Mouse (Mus musculus): ENCODE data around the gene Nos1ap. TPM values are rescaled to one million over a fixed set of nuclear protein-coding genes. Genes with fewer than 3 reads are reported as not detected.

Nos1ap gene
- polyA plus RNA-seq, 1 experiment from 2014 or later = 26.9 TPM

GRCm38 (mm10) chr1:170455910-170456700, 133.6 kb downstream of the Nos1ap start:
- Histone ChIP-seq H3K9ac (replicated peaks; ENCODE audit: low read depth, low read length) (no peak overlapping the region), H3K4me2 (ENCODE audit: low read length) (no peak overlapping the region), H3K27me3 (replicated peaks; ENCODE audit: control insufficient read depth, insufficient read depth, low read length) (no peaks in the 10 kb centered on the region), H3K36me3 (ENCODE audit: control insufficient read depth, insufficient read depth) (no peaks in the 10 kb centered on the region), H3K4me3 (replicated peaks; ENCODE audit: low read length) (no peak overlapping the region), H3K27ac (ENCODE audit: low read length) (no peak overlapping the region), H3K9me3 (ENCODE audit: control insufficient read depth, low read length) (0 out of 2 replicates have a peak, but pooled peaks cover 2% of the 10 kb centered on the region), H3K4me1 (replicated peaks; ENCODE audit: control insufficient read depth, insufficient read depth, low read length) (peaks cover 8% of the 10 kb centered on the region)
- WGBS = 82% methylated on average over 14 of the region's 14 CpGs
- ATAC-seq = no peak

DNA sequence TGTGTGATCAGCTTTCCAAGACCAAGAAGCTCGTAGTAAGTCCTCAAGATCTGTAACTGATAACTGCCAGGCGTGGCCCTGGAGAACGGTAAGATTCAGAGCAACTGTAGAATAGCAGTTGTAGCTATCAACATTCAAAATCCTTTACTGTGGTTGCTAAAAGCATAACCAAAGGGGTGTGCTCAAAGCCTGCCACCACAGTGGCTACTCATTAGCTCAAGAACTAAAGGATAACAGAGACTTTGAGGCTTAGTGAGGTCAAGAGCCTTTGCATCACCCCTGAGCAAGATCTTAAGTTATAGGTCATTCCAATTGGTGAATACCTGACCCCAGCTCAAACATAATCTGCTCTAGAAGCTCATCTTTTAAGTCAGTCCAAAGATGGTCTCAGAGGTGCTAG, 134.3 kb downstream of the Nos1ap start:
- Histone ChIP-seq H3K4me2 (ENCODE audit: low read length) (no peak overlapping the region), H3K27ac (ENCODE audit: low read length) (no peak overlapping the region), H3K4me3 (replicated peaks; ENCODE audit: low read length) (no peak overlapping the region), H3K9me3 (ENCODE audit: control insufficient read depth, low read length) (0 out of 2 replicates have a peak, but pooled peaks cover 2% of the 10 kb centered on the region), H3K27me3 (replicated peaks; ENCODE audit: control insufficient read depth, insufficient read depth, low read length) (no peaks in the 10 kb centered on the region), H3K36me3 (ENCODE audit: control insufficient read depth, insufficient read depth) (no peaks in the 10 kb centered on the region), H3K4me1 (replicated peaks; ENCODE audit: control insufficient read depth, insufficient read depth, low read length) (peaks cover 5% of the 10 kb centered on the region), H3K9ac (replicated peaks; ENCODE audit: low read depth, low read length) (no peak overlapping the region)
- 99% methylated on average over 3 of the region's 3 CpGs for WGBS
- ATAC-seq = no peak

DNA sequence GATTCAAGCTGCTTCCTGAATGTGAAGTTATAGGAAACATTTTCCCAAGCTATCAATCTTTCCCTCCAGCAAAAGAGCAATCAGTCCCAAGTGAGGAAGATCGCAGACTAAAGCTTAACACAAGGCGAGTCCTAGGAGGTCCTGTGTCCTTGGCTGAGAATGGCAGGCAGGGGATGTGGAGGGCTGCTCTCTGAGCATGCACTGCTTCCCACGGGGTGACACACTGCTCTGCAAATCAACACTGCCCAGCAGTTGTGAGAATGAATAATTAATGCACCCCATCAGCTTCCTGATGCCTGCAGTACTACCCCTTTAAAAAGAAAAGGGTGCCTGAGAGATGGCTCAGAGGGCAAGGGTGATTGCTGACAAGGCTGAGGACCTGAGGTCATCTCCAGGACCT, 136.2 kb downstream of the Nos1ap start:
- ATAC-seq = no peak
- no peak overlapping the region for H3K4me3 ChIP-seq (replicated peaks; ENCODE audit: low read length)
- WGBS = 54% methylated on average over 3 of the region's 3 CpGs

GRCm38 (mm10) chr1:170448244-170448643, 141.4 kb downstream of the Nos1ap start:
- WGBS = 17% methylated on average over 2 of the region's 2 CpGs
- Histone ChIP-seq H3K4me3 (replicated peaks; ENCODE audit: low read length) (no peak overlapping the region), H3K4me2 (ENCODE audit: low read length) (no peak overlapping the region), H3K27me3 (replicated peaks; ENCODE audit: control insufficient read depth, insufficient read depth, low read length) (no peaks in the 10 kb centered on the region), H3K9ac (replicated peaks; ENCODE audit: low read depth, low read length) (no peak overlapping the region), H3K27ac (ENCODE audit: low read length) (no peak overlapping the region), H3K36me3 (ENCODE audit: control insufficient read depth, insufficient read depth) (no peaks in the 10 kb centered on the region), H3K9me3 (ENCODE audit: control insufficient read depth, low read length) (no peaks in the 10 kb centered on the region), H3K4me1 (replicated peaks; ENCODE audit: control insufficient read depth, insufficient read depth, low read length) (peaks cover 4% of the 10 kb centered on the region; the same call in 1 of the 2 replicates)
- ATAC-seq = no peak

More for the DNA sequence above, 136.2 kb downstream of the Nos1ap start:
- Histone ChIP-seq H3K9me3 (ENCODE audit: control insufficient read depth, low read length) (0 out of 2 replicates have a peak, but pooled peaks cover 2% of the 10 kb centered on the region), H3K4me2 (ENCODE audit: low read length) (no peak overlapping the region), H3K27ac (ENCODE audit: low read length) (no peak overlapping the region), H3K4me1 (replicated peaks; ENCODE audit: control insufficient read depth, insufficient read depth, low read length) (no peaks in the 10 kb centered on the region), H3K9ac (replicated peaks; ENCODE audit: low read depth, low read length) (no peak overlapping the region), H3K27me3 (replicated peaks; ENCODE audit: control insufficient read depth, insufficient read depth, low read length) (no peaks in the 10 kb centered on the region), H3K36me3 (ENCODE audit: control insufficient read depth, insufficient read depth) (no peaks in the 10 kb centered on the region)

GRCm38 (mm10) chr1:170445458-170445857, 144.2 kb downstream of the Nos1ap start:
- Histone ChIP-seq H3K36me3 (ENCODE audit: control insufficient read depth, insufficient read depth) (no peaks in the 10 kb centered on the region), H3K4me1 (replicated peaks; ENCODE audit: control insufficient read depth, insufficient read depth, low read length) (peaks cover 4% of the 10 kb centered on the region; the same call in 1 of the 2 replicates), H3K9ac (replicated peaks; ENCODE audit: low read depth, low read length) (no peak overlapping the region), H3K4me2 (ENCODE audit: low read length) (no peak overlapping the region), H3K27me3 (replicated peaks; ENCODE audit: control insufficient read depth, insufficient read depth, low read length) (no peaks in the 10 kb centered on the region), H3K4me3 (replicated peaks; ENCODE audit: low read length) (no peak overlapping the region), H3K9me3 (ENCODE audit: control insufficient read depth, low read length) (no peaks in the 10 kb centered on the region), H3K27ac (ENCODE audit: low read length) (no peak overlapping the region)
- 44% methylated on average over 3 of the region's 3 CpGs for WGBS
- no peak for ATAC-seq

DNA sequence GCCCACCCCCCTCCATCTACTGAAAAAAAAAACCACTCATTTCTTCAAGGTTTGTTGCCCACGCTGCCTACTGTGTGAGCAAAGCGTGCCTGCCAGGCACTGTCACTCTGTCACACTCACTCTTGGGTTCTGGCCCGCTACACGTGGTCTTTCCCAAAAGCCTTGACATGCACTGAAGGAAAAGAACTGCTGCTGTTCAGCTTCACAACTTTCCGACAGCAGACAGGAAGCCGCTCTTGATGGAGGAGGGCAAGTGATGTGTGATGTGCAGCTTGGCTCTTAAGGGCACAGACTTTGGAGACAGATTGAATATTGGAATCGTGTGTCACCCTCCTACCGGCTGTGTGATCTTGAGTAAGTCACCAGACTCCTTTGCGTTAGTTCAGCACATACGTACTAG, 149.3 kb downstream of the Nos1ap start:
- 79% methylated on average over 10 of the region's 10 CpGs for WGBS

DNA sequence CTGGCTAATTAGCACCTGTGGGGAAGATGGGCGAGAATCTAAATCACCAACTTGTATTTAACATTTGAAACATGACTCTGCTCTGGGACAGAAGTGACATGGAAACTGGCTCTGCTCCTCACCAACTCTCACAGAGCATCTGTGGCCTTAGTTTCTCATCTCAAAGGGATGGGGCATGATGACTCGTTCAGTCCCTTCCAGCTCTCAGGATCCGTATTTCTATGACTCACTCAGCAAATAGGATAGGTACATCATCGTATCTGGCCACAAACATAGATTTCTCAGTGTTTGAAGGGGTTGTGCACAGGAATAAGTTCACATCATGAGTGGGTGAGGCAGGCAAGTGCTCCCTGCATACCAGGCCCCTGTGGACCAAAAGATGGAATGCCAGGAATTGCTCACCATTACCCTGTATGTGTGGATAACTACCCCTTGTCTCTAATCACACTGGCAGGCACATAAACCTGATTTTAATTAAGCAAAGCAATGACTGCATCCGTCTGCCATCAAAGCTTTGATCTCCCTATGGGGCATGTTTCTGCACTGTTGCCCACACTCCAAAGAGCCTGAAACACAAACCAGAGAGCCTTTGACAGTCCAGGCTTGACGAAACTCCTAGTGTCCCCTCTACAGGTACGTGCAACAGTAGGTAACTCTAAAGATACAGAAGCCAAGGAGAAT, 151.1 kb downstream of the Nos1ap start:
- Histone ChIP-seq H3K4me1 (replicated peaks; ENCODE audit: control insufficient read depth, insufficient read depth, low read length) (peaks cover 7% of the 10 kb centered on the region), H3K4me3 (replicated peaks; ENCODE audit: low read length) (no peak overlapping the region), H3K9ac (replicated peaks; ENCODE audit: low read depth, low read length) (no peak overlapping the region), H3K9me3 (ENCODE audit: control insufficient read depth, low read length) (no peaks in the 10 kb centered on the region), H3K27me3 (replicated peaks; ENCODE audit: control insufficient read depth, insufficient read depth, low read length) (no peaks in the 10 kb centered on the region), H3K4me2 (ENCODE audit: low read length) (no peak overlapping the region), H3K27ac (ENCODE audit: low read length) (no peak overlapping the region), H3K36me3 (ENCODE audit: control insufficient read depth, insufficient read depth) (no peaks in the 10 kb centered on the region)
- WGBS = 40% methylated on average over 7 of the region's 7 CpGs
- ATAC-seq = peak; percentile 33; the same call in 1 of the 2 replicates

More for the DNA sequence above, 149.3 kb downstream of the Nos1ap start:
- ATAC-seq = no peak
- Histone ChIP-seq H3K4me3 (replicated peaks; ENCODE audit: low read length) (no peak overlapping the region), H3K27ac (ENCODE audit: low read length) (no peak overlapping the region), H3K36me3 (ENCODE audit: control insufficient read depth, insufficient read depth) (no peaks in the 10 kb centered on the region), H3K27me3 (replicated peaks; ENCODE audit: control insufficient read depth, insufficient read depth, low read length) (no peaks in the 10 kb centered on the region), H3K4me1 (replicated peaks; ENCODE audit: control insufficient read depth, insufficient read depth, low read length) (peaks cover 7% of the 10 kb centered on the region), H3K9me3 (ENCODE audit: control insufficient read depth, low read length) (no peaks in the 10 kb centered on the region), H3K9ac (replicated peaks; ENCODE audit: low read depth, low read length) (no peak overlapping the region), H3K4me2 (ENCODE audit: low read length) (no peak overlapping the region)

GRCm38 (mm10) chr1:170434146-170434545, 155.5 kb downstream of the Nos1ap start:
- no peaks in the 10 kb centered on the region for H3K36me3 ChIP-seq (ENCODE audit: control insufficient read depth, insufficient read depth)
- no peaks in the 10 kb centered on the region for H3K9me3 ChIP-seq (ENCODE audit: control insufficient read depth, low read length)
- no peak overlapping the region for H3K4me3 ChIP-seq (replicated peaks; ENCODE audit: low read length)
- H3K9ac ChIP-seq (replicated peaks; ENCODE audit: low read depth, low read length) = no peak overlapping the region
- H3K27me3 ChIP-seq (replicated peaks; ENCODE audit: control insufficient read depth, insufficient read depth, low read length) = no peaks in the 10 kb centered on the region
- peaks cover 3% of the 10 kb centered on the region for H3K4me1 ChIP-seq (replicated peaks; ENCODE audit: control insufficient read depth, insufficient read depth, low read length)
- H3K27ac ChIP-seq (ENCODE audit: low read length) = no peak overlapping the region
- WGBS = 87% methylated on average over 4 of the region's 4 CpGs
- no peak overlapping the region for H3K4me2 ChIP-seq (ENCODE audit: low read length)
- no peak for ATAC-seq

DNA sequence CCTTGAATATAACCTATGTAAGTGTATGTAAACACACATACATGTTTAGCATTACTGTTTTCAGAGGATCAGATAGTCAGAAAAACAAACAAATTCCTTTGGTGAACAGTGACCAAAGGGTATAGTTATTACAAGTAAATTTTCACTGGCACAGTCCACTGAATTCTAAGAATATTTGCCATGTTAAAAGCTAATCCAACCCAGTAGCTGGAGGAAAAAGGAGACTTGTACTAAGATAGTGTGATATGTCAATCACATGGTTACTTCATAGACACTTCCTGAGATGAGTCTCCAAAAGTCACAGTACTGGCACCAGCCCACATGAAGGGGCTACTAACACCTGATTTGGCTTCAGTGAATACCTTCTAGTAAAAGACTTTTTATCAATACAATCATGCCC, 156.0 kb downstream of the Nos1ap start:
- Histone ChIP-seq H3K27me3 (replicated peaks; ENCODE audit: control insufficient read depth, insufficient read depth, low read length) (no peaks in the 10 kb centered on the region), H3K4me3 (replicated peaks; ENCODE audit: low read length) (no peak overlapping the region), H3K27ac (ENCODE audit: low read length) (no peak overlapping the region), H3K4me2 (ENCODE audit: low read length) (no peak overlapping the region), H3K36me3 (ENCODE audit: control insufficient read depth, insufficient read depth) (no peaks in the 10 kb centered on the region), H3K9ac (replicated peaks; ENCODE audit: low read depth, low read length) (no peak overlapping the region), H3K4me1 (replicated peaks; ENCODE audit: control insufficient read depth, insufficient read depth, low read length) (no peaks in the 10 kb centered on the region; the same call in 1 of the 2 replicates), H3K9me3 (ENCODE audit: control insufficient read depth, low read length) (no peaks in the 10 kb centered on the region)
- ATAC-seq = no peak

All from forebrain, embryonic 16.5 days (tissue).